Mouse (Mus musculus) testis, postnatal 14 days (tissue): Measurements from ENCODE around the gene Aamp.

ENCODE experiments used
- DNase-seq: peaks from one replicate; pipeline ENCODE4 v3.0.0; 2021; ENCODE audit warnings: low spot score

Aamp gene

GRCm38 (mm10) chr1:74236590-74237317 is 47.8 kb downstream of the Aamp start:
- peak; percentile 62 for DNase-seq

GRCm38 (mm10) chr1:74235938-74236589 is 48.5 kb downstream of the Aamp start, which contains the start of gene Arpc2:
Arpc2 (plus strand) TSS chr1:74236084.
- peak; percentile 96 for DNase-seq

GRCm38 (mm10) chr1:74230992-74231391 is 53.5 kb downstream of the Aamp start:
- DNase-seq, result no peak

- no peak for DNase-seq
Measured at GRCm38 (mm10) chr1:74229942-74230341, 54.6 kb downstream of the Aamp start.
